Mouse (Mus musculus) adrenal gland, postnatal 25 days (tissue): ENCODE data around the gene Ttc9b. TPM values are rescaled to one million over a fixed set of nuclear protein-coding genes. Genes with fewer than 3 reads are reported as not detected.
"Not testable (repeated sequence)": the region's sequence is repeated elsewhere in the genome, so short reads cannot be mapped to it uniquely, and the experiment has no call there.

Experiments used
- DNase-seq: peaks from one replicate; pipeline ENCODE4 v3.0.0; 2021; ENCODE audit warnings: mixed read lengths
- long read RNA-seq: library from polyadenylated mRNA; stranded (forward); transcript quantifications from one replicate; pipeline ENCODE4 v2.0.0, GENCODE M21; 2021
- total RNA-seq: library from RNA; stranded (reverse); gene quantifications from 2 replicates; pipeline ENCODE4 v1.2.3, GENCODE M21; 2021

Gene Ttc9b
- not detected in 2 replicates for total RNA-seq
- long read RNA-seq, result 0 reads

GRCm38 (mm10) chr7:27653681-27654437, at the start of gene Ttc9b:
Gene Ttc9b, plus strand, starts transcription at chr7:27653915.
- DNase-seq, result peak; percentile 55

GRCm38 (mm10) chr7:27604661-27605348, 48.9 kb upstream of the Ttc9b start:
- DNase-seq, result no peak

DNA sequence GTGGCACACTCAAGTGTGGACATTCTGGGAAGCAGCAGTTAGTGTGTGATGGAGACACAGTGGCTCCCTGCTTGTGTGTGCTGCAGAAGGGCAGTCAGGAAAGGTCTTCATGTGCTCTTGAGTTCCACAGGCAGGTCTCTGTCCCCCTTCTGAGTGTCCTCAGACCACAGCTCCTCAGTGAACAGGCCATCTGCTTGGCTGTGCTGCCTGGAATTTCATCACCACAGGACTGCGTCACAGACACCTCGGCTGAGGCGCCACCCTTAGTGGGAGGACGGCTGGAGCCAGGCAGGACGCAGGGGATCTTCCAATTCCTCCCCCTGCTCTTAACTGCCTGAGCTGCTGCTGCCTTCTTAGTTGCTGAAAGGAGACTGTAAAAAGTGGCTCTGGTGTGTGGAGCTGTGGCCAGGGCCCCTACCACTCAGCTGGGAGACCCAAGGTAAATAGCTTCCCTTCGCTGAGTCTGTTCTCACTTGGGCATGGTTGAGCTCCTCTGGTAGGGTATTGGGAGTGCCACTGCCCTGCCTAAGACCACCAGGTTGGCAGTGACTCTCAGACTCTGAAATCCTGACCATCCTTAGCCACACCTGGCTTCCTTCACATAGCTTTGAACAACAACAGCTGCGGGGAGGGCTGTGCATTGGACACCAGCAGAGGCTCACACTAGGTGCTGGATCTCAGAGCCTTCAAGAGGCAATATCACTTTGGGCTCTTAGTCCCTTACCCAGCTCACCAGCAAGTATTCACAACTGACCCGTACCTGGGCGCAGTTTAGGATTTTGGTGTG, 48.0 kb upstream of the Ttc9b start:
- peak; percentile 72 for DNase-seq

GRCm38 (mm10) chr7:27606481-27607254, 47.0 kb upstream of the Ttc9b start:
- no peak for DNase-seq

- DNase-seq, result peak; percentile 78
These were observed 46.1 kb upstream of the Ttc9b start for GRCm38 (mm10) chr7:27607580-27607979.

DNA sequence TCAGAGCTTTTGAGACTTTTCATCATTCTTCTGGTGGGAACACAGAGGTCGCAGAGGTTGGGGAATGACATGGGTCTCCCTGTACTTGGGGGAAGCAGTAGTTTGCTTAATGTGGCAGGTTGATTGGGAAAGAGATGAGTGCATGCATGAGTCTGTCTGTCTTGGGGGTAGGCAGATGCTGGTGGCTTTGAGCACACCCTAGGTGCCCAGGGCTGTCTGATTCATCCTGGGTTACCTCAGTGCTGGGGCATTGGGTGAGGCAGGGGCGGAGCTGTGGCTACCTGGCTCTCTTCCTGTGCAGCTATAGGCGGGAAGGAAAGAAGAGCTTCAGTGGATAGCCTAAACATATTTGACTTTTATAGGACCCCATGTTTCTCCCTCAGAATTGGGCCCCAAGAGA, 45.6 kb upstream of the Ttc9b start:
- DNase-seq, result no peak

DNA sequence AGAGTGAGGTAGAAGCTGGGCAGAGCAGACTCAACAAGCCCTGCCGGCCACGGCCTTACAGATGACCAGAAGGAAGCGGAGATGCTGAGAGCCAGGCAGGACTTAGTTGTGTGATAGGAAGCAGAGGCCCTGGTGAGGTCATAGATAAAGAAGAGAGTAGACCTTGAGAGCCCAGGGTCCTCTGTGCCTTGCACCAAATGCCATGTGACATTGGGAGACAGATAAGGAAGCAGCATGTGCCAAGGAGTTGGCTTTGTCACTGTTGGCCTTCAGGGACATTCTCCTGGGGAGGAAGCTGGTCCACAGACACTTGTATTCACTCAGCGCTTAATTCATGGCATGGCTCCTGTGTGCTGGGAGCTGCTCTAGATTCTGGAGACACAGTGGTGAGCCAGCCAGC, 44.4 kb upstream of the Ttc9b start:
- no peak for DNase-seq

DNA sequence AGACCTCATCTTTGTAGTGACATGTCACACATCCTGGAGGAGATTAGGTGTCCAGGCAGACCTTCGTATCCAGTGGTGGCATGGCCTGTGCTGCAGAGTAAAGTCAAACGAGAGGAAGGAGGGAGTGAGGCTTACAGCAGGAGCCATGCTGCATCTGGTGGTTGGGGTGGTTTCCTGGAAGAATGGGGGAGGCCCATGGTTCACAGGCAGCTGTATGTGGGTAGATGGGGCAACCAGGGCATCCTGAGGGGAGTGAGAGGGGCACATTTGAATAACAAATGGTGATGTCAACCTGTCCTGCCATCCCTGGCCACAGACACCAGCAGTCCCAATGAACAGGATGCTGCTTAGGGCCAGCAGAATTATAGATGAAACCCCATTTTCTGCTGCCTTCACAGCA, 44.0 kb upstream of the Ttc9b start:
- DNase-seq, result no peak

- DNase-seq, result no peak
These were observed 43.3 kb upstream of the Ttc9b start for GRCm38 (mm10) chr7:27610370-27610769.

DNA sequence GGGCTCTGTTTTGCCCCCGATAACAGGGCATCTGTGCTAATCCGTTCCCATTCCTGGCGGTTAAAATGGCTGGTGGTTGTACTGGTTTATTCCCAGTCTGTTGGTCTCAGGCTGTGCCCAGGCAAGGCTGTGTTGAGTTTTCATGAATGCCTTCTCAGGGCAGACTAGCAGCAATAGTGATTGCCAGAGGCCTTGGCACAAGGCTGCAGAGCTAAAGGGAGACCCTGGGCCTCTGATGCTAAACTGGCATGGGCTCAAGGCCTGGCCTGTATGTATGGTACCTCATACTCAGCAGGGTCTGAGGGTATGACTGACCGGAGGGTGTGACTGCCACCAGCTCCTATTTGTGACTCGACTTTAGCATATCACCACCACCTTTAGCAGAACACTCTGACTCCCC, 42.8 kb upstream of the Ttc9b start:
- DNase-seq, result no peak

DNA sequence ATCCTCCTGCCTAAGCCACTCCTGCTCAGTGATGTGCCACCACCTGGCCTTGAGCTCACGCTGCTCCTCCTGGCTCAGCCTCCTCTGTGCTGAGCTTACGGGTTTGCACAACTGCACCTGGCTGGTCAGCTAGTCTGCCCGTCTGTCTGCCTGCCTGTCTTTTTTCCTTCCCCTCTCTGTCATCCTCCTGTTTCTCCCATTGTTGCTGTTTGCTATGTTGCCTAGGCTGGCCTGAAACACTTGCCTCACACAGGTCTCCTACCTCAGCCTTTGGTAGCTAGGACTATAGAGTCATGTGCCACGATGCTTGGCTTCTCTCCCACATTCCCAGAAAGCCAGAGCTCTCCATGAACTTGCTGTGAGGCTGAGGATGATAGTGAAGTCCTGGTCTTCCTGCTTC, 40.8 kb upstream of the Ttc9b start:
- DNase-seq, result no peak

- DNase-seq, result no peak
These were observed 39.8 kb upstream of the Ttc9b start for GRCm38 (mm10) chr7:27613751-27614499.

DNA sequence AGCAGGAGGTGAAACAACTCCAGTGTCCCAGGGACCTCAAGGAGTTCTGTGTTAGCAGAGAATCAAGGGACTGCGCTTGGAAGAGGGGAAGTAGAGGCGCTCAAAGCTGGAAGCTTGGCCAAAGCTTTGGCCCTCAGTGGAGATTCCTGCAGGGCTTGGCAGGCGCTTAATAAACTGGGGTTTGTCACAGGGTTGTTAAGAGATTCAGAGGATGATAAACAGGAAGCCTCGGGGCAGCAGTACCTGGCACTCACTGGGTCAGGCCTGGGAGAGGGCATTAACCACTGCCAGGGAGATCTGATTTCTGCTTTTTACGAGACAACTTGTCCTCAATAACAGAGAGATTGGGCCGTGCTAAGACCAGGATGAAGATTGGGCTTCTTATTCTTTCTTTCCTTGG, 32.7 kb upstream of the Ttc9b start:
- no peak for DNase-seq

DNA sequence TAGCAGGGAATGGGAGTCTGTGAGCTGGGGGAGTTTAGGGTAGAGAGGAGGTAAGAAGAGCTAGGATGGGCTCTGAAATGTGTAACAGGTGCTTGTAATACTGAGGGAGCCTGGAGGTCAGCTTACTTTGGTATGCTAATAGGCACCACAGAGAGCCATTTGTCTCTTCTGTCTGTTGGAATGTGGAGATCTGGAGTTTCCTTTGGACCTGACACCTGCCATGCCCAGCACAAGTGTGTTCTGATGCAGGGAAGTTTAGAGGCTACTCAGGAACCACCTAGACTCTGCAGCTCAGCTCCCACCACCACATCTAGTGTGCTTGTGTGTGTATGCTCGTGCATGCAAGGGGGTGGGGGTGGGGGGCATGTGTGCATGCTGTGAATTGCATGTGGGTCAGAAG, 31.5 kb upstream of the Ttc9b start:
- no peak for DNase-seq

DNA sequence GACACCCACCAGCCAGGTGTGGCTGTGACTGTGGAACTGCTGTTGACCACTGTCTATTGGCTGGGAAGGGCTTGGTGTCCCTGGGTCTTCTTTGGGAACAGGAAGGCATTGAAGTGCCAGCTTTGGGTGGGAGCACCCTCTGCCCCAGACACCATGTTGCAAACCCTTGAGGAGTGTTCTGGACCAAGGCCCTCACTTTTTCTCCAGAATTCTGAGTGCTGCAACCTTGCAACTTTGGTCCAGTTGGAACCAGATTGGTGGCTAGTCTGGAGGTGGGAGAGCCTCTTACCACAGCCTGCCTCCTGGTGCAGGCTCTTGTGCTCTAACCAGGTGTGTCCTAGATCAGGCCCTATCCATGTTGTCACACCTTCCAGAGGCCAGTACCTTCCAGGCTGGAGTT, 28.7 kb upstream of the Ttc9b start:
- DNase-seq, result no peak

GRCm38 (mm10) chr7:27627707-27628106, 26.0 kb upstream of the Ttc9b start:
- DNase-seq, result no peak

DNA sequence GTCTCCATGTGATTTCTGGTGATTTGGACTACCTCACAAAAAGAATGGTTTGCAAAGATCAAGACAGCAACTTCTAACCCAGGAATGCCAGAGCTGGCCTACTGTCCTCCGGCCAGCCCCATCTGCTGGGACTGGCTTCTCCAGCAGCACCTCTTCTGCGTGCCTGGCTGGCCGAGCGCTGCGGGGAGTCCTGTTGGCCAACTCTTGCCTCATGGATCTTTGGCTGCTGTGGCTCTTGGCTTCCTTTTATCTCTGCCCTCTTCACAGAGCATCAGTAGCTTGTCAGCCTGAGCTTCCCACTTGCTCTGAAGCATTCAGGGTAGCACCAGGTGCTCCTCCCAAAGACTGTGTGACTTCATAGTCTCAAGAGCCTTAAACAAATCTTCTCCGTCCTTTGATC, 25.5 kb upstream of the Ttc9b start:
- DNase-seq, result no peak

DNA sequence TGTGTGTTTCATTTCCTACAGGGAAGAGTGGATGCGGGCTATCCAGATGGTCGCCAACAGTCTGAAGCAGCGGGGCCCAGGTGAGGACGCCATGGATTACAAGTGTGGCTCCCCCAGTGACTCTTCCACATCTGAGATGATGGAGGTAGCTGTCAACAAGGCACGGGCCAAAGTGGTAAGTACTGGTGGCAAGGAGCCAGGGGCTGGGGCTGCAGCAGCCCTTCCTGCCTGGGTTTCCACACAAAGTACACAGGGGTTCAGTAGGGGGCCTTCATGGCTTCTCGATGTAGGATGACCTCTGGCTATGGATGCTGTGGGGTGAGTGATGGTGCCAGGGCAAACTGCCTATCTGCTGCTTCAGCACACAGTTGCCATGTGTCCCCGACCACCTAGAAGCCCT, 24.9 kb upstream of the Ttc9b start:
- DNase-seq, result not testable (repeated sequence)

- no peak for DNase-seq
These were observed 22.3 kb upstream of the Ttc9b start for GRCm38 (mm10) chr7:27631439-27631838.

DNA sequence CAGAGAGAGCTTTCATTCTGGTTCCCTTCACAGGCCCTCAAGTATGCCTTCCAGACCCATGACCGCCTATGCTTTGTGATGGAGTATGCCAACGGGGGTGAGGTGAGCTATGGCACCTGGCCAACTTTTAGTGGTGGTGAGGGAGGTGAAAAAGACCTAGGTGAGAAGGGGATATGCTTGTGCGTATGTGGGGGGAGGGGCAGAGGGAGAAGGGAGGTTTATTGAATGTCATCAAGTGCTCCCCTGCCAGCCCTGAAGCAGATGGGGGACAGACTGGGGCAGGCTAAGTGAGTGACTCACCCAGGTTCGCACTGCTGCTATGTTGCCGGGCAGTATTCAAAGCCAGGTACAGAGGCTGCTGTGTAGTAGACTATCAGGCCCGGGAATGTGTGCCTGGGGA, 20.5 kb upstream of the Ttc9b start:
- DNase-seq, result no peak

GRCm38 (mm10) chr7:27634691-27635090, 19.0 kb upstream of the Ttc9b start:
- no peak for DNase-seq

GRCm38 (mm10) chr7:27635094-27635493, 18.6 kb upstream of the Ttc9b start:
- not testable (repeated sequence) for DNase-seq
